Mouse (Mus musculus): ENCODE measurements around the gene Ascc2.

DNA sequence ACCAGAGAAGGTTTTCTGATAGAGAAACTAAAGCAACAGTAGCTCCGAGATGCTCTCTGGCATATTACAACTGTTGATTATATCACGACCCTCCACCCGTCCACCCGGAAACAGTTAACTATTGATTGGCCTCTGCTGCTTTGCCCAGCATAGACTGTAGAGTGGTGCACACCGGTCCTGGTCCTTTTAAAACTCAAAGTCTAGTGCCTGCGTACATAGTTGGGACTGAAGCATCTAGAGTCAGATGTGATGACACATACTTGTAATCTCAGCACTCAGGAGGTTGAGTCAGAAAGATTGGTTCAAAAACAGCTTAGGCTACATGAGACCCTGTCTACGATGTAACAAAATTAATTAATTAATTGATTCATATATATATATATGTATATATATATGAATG, 714 bp downstream of the Ascc2 start:
- TF ChIP-seq GATA1 (IDR thresholded peaks at IDR 0.05; ENCODE audit: borderline replicate concordance, low read length) (no peak), CTCF (IDR thresholded peaks at IDR 0.05; ENCODE audit: low read depth, low read length) (no peak), POLR2AphosphoS5 (IDR thresholded peaks at IDR 0.05; ENCODE audit: insufficient replicate concordance, low read depth, low read length) (no peak), TAL1 (conservative IDR thresholded peaks at IDR 0.05; ENCODE audit: low read depth, low read length) (no peak), GATA2 (IDR thresholded peaks at IDR 0.05; ENCODE audit: borderline replicate concordance, low read depth, low read length) (no peak)

Measured in G1E (cell line).